Mouse (Mus musculus): ENCODE measurements around the gene Ubr4. TPM values are rescaled to one million over a fixed set of nuclear protein-coding genes. Genes with fewer than 3 reads are reported as not detected.

Ubr4 gene
- total RNA-seq, 2 experiments from 2014 or later = 117 to 175 TPM

- ATAC-seq (replicated peaks; ENCODE audit: low FRiP score, poor library complexity, severe bottlenecking) = no peak
Observed at GRCm38 (mm10) chr4:139417868-139418267, 65.5 kb downstream of the Ubr4 start.

GRCm38 (mm10) chr4:139421621-139422020 is 69.2 kb downstream of the Ubr4 start:
- no peak for ATAC-seq (replicated peaks; ENCODE audit: low FRiP score, poor library complexity, severe bottlenecking)

GRCm38 (mm10) chr4:139422409-139422808 is 70.0 kb downstream of the Ubr4 start:
- no peak for ATAC-seq (replicated peaks; ENCODE audit: low FRiP score, poor library complexity, severe bottlenecking)

GRCm38 (mm10) chr4:139423270-139423669 is 70.9 kb downstream of the Ubr4 start:
- ATAC-seq (replicated peaks; ENCODE audit: low FRiP score, poor library complexity, severe bottlenecking) = no peak

- ATAC-seq (replicated peaks; ENCODE audit: low FRiP score, poor library complexity, severe bottlenecking) = 0 out of 2 replicates have a peak, but pooled peaks have one; percentile 43
Observed at GRCm38 (mm10) chr4:139430176-139430575, 77.8 kb downstream of the Ubr4 start.

- no peak for ATAC-seq (replicated peaks; ENCODE audit: low FRiP score, poor library complexity, severe bottlenecking)
Observed at GRCm38 (mm10) chr4:139430891-139431290, 78.5 kb downstream of the Ubr4 start.

- ATAC-seq (replicated peaks; ENCODE audit: low FRiP score, poor library complexity, severe bottlenecking) = no peak
Observed at GRCm38 (mm10) chr4:139432966-139433765, 80.8 kb downstream of the Ubr4 start.

- no peak for ATAC-seq (replicated peaks; ENCODE audit: low FRiP score, poor library complexity, severe bottlenecking)
Observed at GRCm38 (mm10) chr4:139441244-139441643, 88.8 kb downstream of the Ubr4 start.

- ATAC-seq (replicated peaks; ENCODE audit: low FRiP score, poor library complexity, severe bottlenecking) = no peak
Observed at GRCm38 (mm10) chr4:139441806-139442205, 89.4 kb downstream of the Ubr4 start.

GRCm38 (mm10) chr4:139442391-139443355 is 90.3 kb downstream of the Ubr4 start:
- ATAC-seq (replicated peaks; ENCODE audit: low FRiP score, poor library complexity, severe bottlenecking) = no peak

- no peak for ATAC-seq (replicated peaks; ENCODE audit: low FRiP score, poor library complexity, severe bottlenecking)
Observed at GRCm38 (mm10) chr4:139444315-139444714, 91.9 kb downstream of the Ubr4 start.

- no peak for ATAC-seq (replicated peaks; ENCODE audit: low FRiP score, poor library complexity, severe bottlenecking)
Observed at GRCm38 (mm10) chr4:139446176-139446575, 93.8 kb downstream of the Ubr4 start.

GRCm38 (mm10) chr4:139446731-139447675 is 94.6 kb downstream of the Ubr4 start:
- no peak for ATAC-seq (replicated peaks; ENCODE audit: low FRiP score, poor library complexity, severe bottlenecking)

- ATAC-seq (replicated peaks; ENCODE audit: low FRiP score, poor library complexity, severe bottlenecking) = no peak
Observed at GRCm38 (mm10) chr4:139452944-139453700, 100.7 kb downstream of the Ubr4 start.

GRCm38 (mm10) chr4:139454339-139454738 is 101.9 kb downstream of the Ubr4 start:
- no peak for ATAC-seq (replicated peaks; ENCODE audit: low FRiP score, poor library complexity, severe bottlenecking)

GRCm38 (mm10) chr4:139459970-139460369 is 107.6 kb downstream of the Ubr4 start:
- no peak for ATAC-seq (replicated peaks; ENCODE audit: low FRiP score, poor library complexity, severe bottlenecking)

- no peak for ATAC-seq (replicated peaks; ENCODE audit: low FRiP score, poor library complexity, severe bottlenecking)
Observed at GRCm38 (mm10) chr4:139464163-139464562, 111.8 kb downstream of the Ubr4 start.

- ATAC-seq (replicated peaks; ENCODE audit: low FRiP score, poor library complexity, severe bottlenecking) = no peak
Observed at GRCm38 (mm10) chr4:139466541-139466940, 114.1 kb downstream of the Ubr4 start.

- ATAC-seq (replicated peaks; ENCODE audit: low FRiP score, poor library complexity, severe bottlenecking) = peak; percentile 60; the same call in 1 of the 2 replicates
Observed at GRCm38 (mm10) chr4:139470198-139470597, 117.8 kb downstream of the Ubr4 start.

Measured in erythroid progenitor cell, adult 5-6 weeks (primary cell).